Mouse (Mus musculus) heart, postnatal 4 days (tissue): ENCODE data around the gene Il17a. TPM values are rescaled to one million over a fixed set of nuclear protein-coding genes. Genes with fewer than 3 reads are reported as not detected.
"Not testable (repeated sequence)": the region's sequence is repeated elsewhere in the genome, so short reads cannot be mapped to it uniquely, and the experiment has no call there.

Experiments used
- DNase-seq: peaks from one replicate; pipeline ENCODE4 v3.0.0; 2021
- total RNA-seq, 2 experiments: library from RNA; stranded (reverse); gene quantifications; 2 replicates each; pipeline ENCODE4 v1.2.3; 2021

Gene Il17a
- total RNA-seq: not detected

- DNase-seq: no peak
These were observed at the start of gene Il17a for GRCm38 (mm10) chr1:20730903-20731302. Il17a (plus strand) TSS chr1:20730905.

- DNase-seq: no peak
These were observed 47.9 kb upstream of the Il17a start for GRCm38 (mm10) chr1:20682849-20683248.

- no peak for DNase-seq
These were observed 47.3 kb upstream of the Il17a start for GRCm38 (mm10) chr1:20683386-20683785.

GRCm38 (mm10) chr1:20683853-20684252 lies 46.9 kb upstream of the Il17a start:
- DNase-seq: no peak

- no peak for DNase-seq
These were observed 46.3 kb upstream of the Il17a start for GRCm38 (mm10) chr1:20684403-20684802.

- DNase-seq: no peak
These were observed 45.3 kb upstream of the Il17a start for GRCm38 (mm10) chr1:20685393-20685792.

- DNase-seq: no peak
These were observed 44.8 kb upstream of the Il17a start for GRCm38 (mm10) chr1:20685907-20686306.

GRCm38 (mm10) chr1:20691336-20691735 lies 39.4 kb upstream of the Il17a start:
- DNase-seq: no peak

- DNase-seq: no peak
These were observed 36.9 kb upstream of the Il17a start for GRCm38 (mm10) chr1:20693634-20694313.

GRCm38 (mm10) chr1:20700011-20700410 lies 30.7 kb upstream of the Il17a start:
- no peak for DNase-seq

GRCm38 (mm10) chr1:20736572-20736971 lies 5.9 kb downstream of the Il17a start:
- DNase-seq: no peak

GRCm38 (mm10) chr1:20738483-20738882 lies 7.8 kb downstream of the Il17a start:
- no peak for DNase-seq

- no peak for DNase-seq
These were observed 9.8 kb downstream of the Il17a start for GRCm38 (mm10) chr1:20740496-20740998.

- DNase-seq: no peak
These were observed 23.7 kb downstream of the Il17a start for GRCm38 (mm10) chr1:20754439-20754838.

- DNase-seq: no peak
These were observed 26.9 kb downstream of the Il17a start for GRCm38 (mm10) chr1:20757586-20757985.

GRCm38 (mm10) chr1:20759799-20760198 lies 29.1 kb downstream of the Il17a start:
- DNase-seq: no peak

GRCm38 (mm10) chr1:20760331-20760730 lies 29.6 kb downstream of the Il17a start:
- DNase-seq: no peak

GRCm38 (mm10) chr1:20761411-20761810 lies 30.7 kb downstream of the Il17a start:
- DNase-seq: no peak

GRCm38 (mm10) chr1:20766526-20766925 lies 35.8 kb downstream of the Il17a start:
- DNase-seq: no peak

GRCm38 (mm10) chr1:20774026-20774730 lies 43.5 kb downstream of the Il17a start:
- DNase-seq: not testable (repeated sequence)

GRCm38 (mm10) chr1:20778366-20778765 lies 47.7 kb downstream of the Il17a start:
- DNase-seq: no peak
